Mouse (Mus musculus) myocyte (in vitro differentiated cells): ENCODE results near the gene Snx20. TPM values are rescaled to one million over a fixed set of nuclear protein-coding genes. Genes with fewer than 3 reads are reported as not detected.
"Not testable (repeated sequence)": the region's sequence is repeated elsewhere in the genome, so short reads cannot be mapped to it uniquely, and the experiment has no call there.

ENCODE experiments used
- H3K27me3 ChIP-seq: one replicate; pipeline ENCODE4 v1.6.1; 2011; ENCODE audit not compliant: control insufficient read depth, insufficient read depth, insufficient read length
- H3K36me3 ChIP-seq: one replicate; pipeline ENCODE4 v1.6.1; 2011; ENCODE audit not compliant: control insufficient read depth, insufficient read depth
- H3K4me2 ChIP-seq: one replicate; pipeline ENCODE4 v1.6.1; 2011; ENCODE audit warnings: low read depth, control low read depth
- H3K4me3 ChIP-seq: one replicate; pipeline ENCODE4 v1.5.1; 2011; ENCODE audit warnings: mild to moderate bottlenecking, control low read depth, moderate library complexity
- H3K79me2 ChIP-seq: one replicate; pipeline ENCODE4 v1.6.1; 2011; ENCODE audit not compliant: control insufficient read depth, insufficient read depth
- H3ac ChIP-seq: one replicate; pipeline ENCODE4 v1.6.1; 2011; ENCODE audit not compliant: control insufficient read depth, insufficient read length
- CEBPB ChIP-seq: IDR thresholded peaks from 2 replicates; pipeline ENCODE4 v1.6.1; 2011; ENCODE audit warnings: mild to moderate bottlenecking, moderate library complexity; ENCODE audit not compliant: poor library complexity, insufficient read depth, severe bottlenecking
- E2F4 ChIP-seq: IDR thresholded peaks from one replicate; pipeline ENCODE4 v1.6.1; 2011; ENCODE audit warnings: mild to moderate bottlenecking, control low read depth, moderate library complexity; ENCODE audit not compliant: insufficient read depth
- MAX ChIP-seq: IDR thresholded peaks from one replicate; pipeline ENCODE4 v1.6.1; 2011; ENCODE audit warnings: low read depth, mild to moderate bottlenecking, control low read depth
- MYOD1 ChIP-seq, 3 experiments: IDR thresholded peaks; one replicate each; pipeline ENCODE4 v1.6.1; 2011; ENCODE audit warnings: control low read depth in 2 of 3, low read depth in 2 of 3, mild to moderate bottlenecking in 2 of 3, moderate library complexity in 1 of 3; ENCODE audit not compliant: insufficient read length in 2 of 3, control insufficient read depth in 1 of 3
- MYOG ChIP-seq, 3 experiments: IDR thresholded peaks; one replicate each; pipeline ENCODE4 v1.6.1; 2011; ENCODE audit warnings: control low read depth in 2 of 3, low read depth in 2 of 3, mild to moderate bottlenecking in 2 of 3; ENCODE audit not compliant: insufficient read length in 2 of 3, control insufficient read depth in 1 of 3, insufficient read depth in 1 of 3
- POLR2A ChIP-seq: IDR thresholded peaks from one replicate; pipeline ENCODE4 v1.6.1; 2011; ENCODE audit warnings: low read depth, mild to moderate bottlenecking, control low read depth, moderate library complexity; ENCODE audit not compliant: insufficient read length
- POLR2AphosphoS2 ChIP-seq: IDR thresholded peaks from one replicate; pipeline ENCODE4 v1.6.1; 2011; ENCODE audit warnings: low read depth, control low read depth; ENCODE audit not compliant: insufficient read length
- REST ChIP-seq: IDR thresholded peaks from one replicate; pipeline ENCODE4 v1.6.1; 2011; ENCODE audit warnings: mild to moderate bottlenecking, control low read depth, moderate library complexity; ENCODE audit not compliant: insufficient read depth, insufficient read length
- SRF ChIP-seq: IDR thresholded peaks from one replicate; pipeline ENCODE4 v1.6.1; 2011; ENCODE audit warnings: low read depth; ENCODE audit not compliant: control insufficient read depth, insufficient read length
- TCF12 ChIP-seq: IDR thresholded peaks from one replicate; pipeline ENCODE4 v1.6.1; 2011; ENCODE audit warnings: mild to moderate bottlenecking, control low read depth; ENCODE audit not compliant: poor library complexity, insufficient read depth, severe bottlenecking
- TCF3 ChIP-seq: IDR thresholded peaks from one replicate; pipeline ENCODE4 v1.6.1; 2011; ENCODE audit warnings: low read depth, control low read depth; ENCODE audit not compliant: insufficient read length
- USF1 ChIP-seq: IDR thresholded peaks from one replicate; pipeline ENCODE4 v1.6.1; 2011; ENCODE audit warnings: low read depth, mild to moderate bottlenecking, control low read depth, moderate library complexity
- polyA plus RNA-seq: library from polyadenylated mRNA; unstranded; fragments of >200 nt; fragmentation: generic; extraction: Trizol; gene quantifications from one replicate; pipeline ENCODE4 v1.2.1, GENCODE M21; 2012; ENCODE audit warnings: missing spikeins

The Snx20 gene
- polyA plus RNA-seq, 1 experiment = 0.07 TPM

DNA sequence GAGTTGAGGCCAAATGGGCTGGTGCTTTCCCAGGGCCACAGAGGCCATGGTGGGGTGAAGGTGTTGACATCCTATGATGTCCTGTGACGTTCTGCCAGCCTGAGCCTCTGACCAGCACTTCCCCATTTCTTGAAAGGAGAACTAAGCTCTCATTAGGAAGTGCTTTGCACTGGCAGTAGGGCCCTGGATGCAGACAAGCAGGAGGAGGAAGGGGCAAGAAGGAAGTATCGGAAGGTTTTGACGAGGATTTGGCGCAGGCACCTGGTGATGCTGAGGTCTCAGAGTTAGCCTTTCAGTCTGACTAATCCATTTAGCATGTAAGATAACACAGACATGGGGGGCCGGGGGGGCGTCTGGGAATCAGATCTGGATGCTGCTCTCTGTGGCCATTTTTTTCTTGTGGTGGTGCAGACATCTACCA lies 26.5 kb upstream of the Snx20 start:
- Histone ChIP-seq H3K36me3 (no peaks in the 10 kb centered on the region), H3ac (no peak overlapping the region), H3K27me3 (no peaks in the 10 kb centered on the region), H3K4me2 (no peak overlapping the region), H3K79me2 (no peaks in the 10 kb centered on the region), H3K4me3 (no peak overlapping the region)
- TF ChIP-seq POLR2A (no peak), TCF3 (no peak), POLR2AphosphoS2 (no peak), MYOG (IDR thresholded peaks at IDR 0.05; ENCODE audit: control insufficient read depth in 1 of 3, insufficient read depth in 1 of 3, insufficient read length in 2 of 3, low read depth in 2 of 3) (no peak), MAX (no peak), CEBPB (no peak), E2F4 (no peak)

DNA sequence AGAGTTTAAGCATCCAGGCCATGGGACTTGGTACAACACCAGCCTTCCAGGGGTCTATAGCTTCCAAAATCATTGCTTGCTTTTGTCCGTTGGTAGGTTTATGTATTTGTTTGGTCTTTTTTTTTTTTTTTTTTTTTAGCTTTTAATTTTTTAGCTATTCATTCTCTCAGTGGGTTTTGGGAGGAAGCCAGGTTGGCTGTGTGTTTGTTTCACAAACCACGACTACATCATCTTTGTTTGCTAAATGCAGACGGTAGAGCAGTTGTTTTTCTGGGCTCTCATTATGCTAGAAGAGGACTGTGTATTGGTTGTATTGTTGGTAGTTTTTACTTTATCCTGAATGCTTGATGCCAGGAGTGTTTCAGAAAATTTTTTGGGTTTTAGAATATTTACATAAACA lies 23.9 kb upstream of the Snx20 start:
- Histone ChIP-seq H3ac (no peak overlapping the region), H3K79me2 (no peaks in the 10 kb centered on the region), H3K36me3 (no peaks in the 10 kb centered on the region), H3K4me3 (no peak overlapping the region), H3K4me2 (no peak overlapping the region), H3K27me3 (no peaks in the 10 kb centered on the region)
- TF ChIP-seq CEBPB (no peak), TCF12 (no peak), REST (no peak), SRF (no peak), MYOG (IDR thresholded peaks at IDR 0.05; ENCODE audit: control insufficient read depth in 1 of 3, insufficient read depth in 1 of 3, insufficient read length in 2 of 3, low read depth in 2 of 3) (no peak), MYOD1 (IDR thresholded peaks at IDR 0.05; ENCODE audit: control insufficient read depth in 1 of 3, insufficient read length in 2 of 3, low read depth in 2 of 3) (no peak), USF1 (no peak), POLR2AphosphoS2 (no peak), POLR2A (no peak), E2F4 (no peak), MAX (no peak), TCF3 (no peak)

DNA sequence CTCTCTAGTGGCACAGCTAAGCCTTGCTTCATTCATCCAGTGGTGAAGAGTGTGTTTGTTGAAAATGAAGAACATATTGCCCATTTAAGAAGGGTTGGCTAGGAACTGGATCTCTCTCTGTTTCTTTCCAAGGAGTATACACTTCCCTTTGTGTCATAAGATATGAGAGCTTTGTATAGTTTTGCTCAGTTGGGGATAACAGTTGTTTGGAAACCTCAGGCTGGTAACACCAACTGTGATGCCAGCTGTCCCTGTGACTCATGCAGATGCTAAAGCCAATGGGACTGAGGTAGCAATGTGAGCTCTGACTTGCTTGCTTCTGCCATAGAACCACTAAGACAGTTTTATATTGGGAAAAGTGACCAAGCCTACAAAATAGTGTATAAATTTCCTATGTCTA lies 19.4 kb upstream of the Snx20 start:
- peak overlapping the region; percentile 44 for H3K4me2 ChIP-seq
- TF ChIP-seq TCF12 = peak; percentile 98
- no peak for TF ChIP-seq USF1
- TF ChIP-seq MYOD1 (IDR thresholded peaks at IDR 0.05; ENCODE audit: control insufficient read depth in 1 of 3, insufficient read length in 2 of 3, low read depth in 2 of 3) = peak; percentile 95 to 99 (median 98)
- TF ChIP-seq MYOG (IDR thresholded peaks at IDR 0.05; ENCODE audit: control insufficient read depth in 1 of 3, insufficient read depth in 1 of 3, insufficient read length in 2 of 3, low read depth in 2 of 3) = peak; percentile 81 to 99 (median 95)
- TF ChIP-seq TCF3 = peak; percentile 91
- TF ChIP-seq POLR2AphosphoS2 = no peak
- TF ChIP-seq E2F4 = no peak
- TF ChIP-seq REST = no peak
- no peaks in the 10 kb centered on the region for H3K27me3 ChIP-seq
- no peak overlapping the region for H3ac ChIP-seq
- H3K4me3 ChIP-seq = no peak overlapping the region
- H3K36me3 ChIP-seq = no peaks in the 10 kb centered on the region
- no peaks in the 10 kb centered on the region for H3K79me2 ChIP-seq

DNA sequence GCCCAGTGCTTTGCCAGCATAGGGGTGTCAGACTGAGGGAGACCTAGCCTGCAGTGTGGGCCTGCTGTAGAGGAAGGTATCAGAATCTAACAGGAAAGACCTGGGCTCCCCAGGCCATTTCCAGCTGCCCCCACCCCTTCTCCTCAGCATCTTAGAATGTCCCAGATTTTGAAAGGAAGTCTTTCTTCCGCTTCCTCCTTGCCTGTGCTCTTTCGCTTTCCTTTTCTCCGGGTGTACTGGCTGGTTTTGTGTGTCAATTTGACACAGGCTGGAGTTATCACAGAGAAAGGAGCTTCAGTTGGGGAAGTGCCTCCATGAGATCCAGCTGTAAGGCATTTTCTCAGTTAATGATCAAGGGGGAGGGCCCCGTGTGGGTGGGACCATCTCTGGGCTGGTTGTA lies 15.2 kb upstream of the Snx20 start:
- H3K4me2 ChIP-seq, H3K36me3 ChIP-seq, H3ac ChIP-seq, H3K79me2 ChIP-seq, H3K4me3 ChIP-seq, H3K27me3 ChIP-seq: not testable (repeated sequence)

DNA sequence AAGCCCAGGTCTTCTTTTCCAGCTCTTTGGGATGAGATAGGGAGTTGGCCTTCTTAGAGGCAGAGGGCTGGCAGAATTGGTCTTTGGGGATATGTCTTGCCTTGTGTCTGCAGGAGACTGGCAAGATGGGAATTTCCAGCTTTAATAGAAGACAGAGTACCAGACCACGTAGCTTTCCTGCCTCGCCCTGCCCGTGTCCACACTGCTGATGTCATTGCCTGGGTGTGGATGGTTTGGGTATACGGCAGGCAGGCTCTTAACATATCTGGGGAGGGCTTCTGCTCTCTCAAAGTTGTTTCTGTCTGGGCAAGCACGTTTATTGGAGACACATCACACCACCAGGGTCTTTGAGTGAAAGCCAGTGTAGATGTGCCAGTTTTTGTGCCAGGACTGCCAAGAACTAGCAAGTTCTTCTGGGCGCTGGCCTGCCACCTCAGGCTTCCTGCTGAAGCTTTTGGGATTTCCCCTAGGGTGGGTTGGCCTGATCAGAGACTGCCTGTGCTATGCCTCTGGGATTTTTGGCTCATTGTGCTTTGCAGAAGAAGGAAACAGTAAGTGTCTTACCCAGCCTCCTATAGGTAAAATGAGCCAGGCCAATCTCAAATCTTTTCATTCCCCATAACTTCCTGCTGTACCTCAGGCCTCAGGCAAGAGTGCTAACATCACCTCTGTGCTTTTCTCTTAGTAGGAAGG lies 14.2 kb upstream of the Snx20 start:
- H3ac ChIP-seq = no peak overlapping the region
- H3K27me3 ChIP-seq = no peaks in the 10 kb centered on the region
- no peak overlapping the region for H3K4me3 ChIP-seq
- H3K36me3 ChIP-seq = no peaks in the 10 kb centered on the region
- peaks cover 3% of the 10 kb centered on the region for H3K79me2 ChIP-seq
- H3K4me2 ChIP-seq = peak overlapping the region; percentile 8
- TF ChIP-seq MAX (no peak), MYOD1 (IDR thresholded peaks at IDR 0.05; ENCODE audit: control insufficient read depth in 1 of 3, insufficient read length in 2 of 3, low read depth in 2 of 3) (no peak), MYOG (IDR thresholded peaks at IDR 0.05; ENCODE audit: control insufficient read depth in 1 of 3, insufficient read depth in 1 of 3, insufficient read length in 2 of 3, low read depth in 2 of 3) (no peak), USF1 (no peak), SRF (no peak), E2F4 (no peak), TCF12 (no peak), POLR2AphosphoS2 (no peak), REST (no peak), TCF3 (no peak), CEBPB (no peak), POLR2A (no peak)
